Mouse (Mus musculus): ENCODE measurements around the gene Gtf2h1. TPM values are rescaled to one million over a fixed set of nuclear protein-coding genes. Genes with fewer than 3 reads are reported as not detected.

Gene Gtf2h1
- polyA plus RNA-seq, 1 experiment from 2014 or later, result 33.1 TPM

DNA sequence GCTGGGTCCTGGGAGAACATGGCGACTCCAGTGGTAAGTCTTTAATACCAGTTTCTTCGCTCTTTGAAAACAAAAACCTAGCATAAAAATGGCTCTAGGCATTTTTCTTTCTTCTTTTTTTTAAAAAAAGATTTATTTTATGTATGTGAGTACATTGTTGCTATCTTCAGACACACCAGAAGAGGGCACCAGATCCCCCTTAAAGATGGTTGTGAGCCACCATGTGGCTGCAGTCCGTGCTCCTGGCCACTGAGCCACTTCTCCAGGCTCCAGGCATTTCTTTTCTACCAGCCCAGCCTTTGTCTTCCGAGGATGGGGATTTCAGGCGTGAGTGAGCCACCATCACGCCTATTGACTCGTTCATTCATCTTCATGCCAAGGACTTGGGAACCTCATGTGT is 55.1 kb downstream of the Gtf2h1 start:
- Histone ChIP-seq H3K4me3 (no peak overlapping the region), H3K27ac (ENCODE audit: poor library complexity, severe bottlenecking) (no peak overlapping the region), H3K4me2 (no peak overlapping the region), H3K27me3 (replicated peaks) (no peaks in the 10 kb centered on the region), H3K9me3 (replicated peaks) (no peaks in the 10 kb centered on the region), H3K36me3 (peaks cover 84% of the 10 kb centered on the region), H3K4me1 (replicated peaks) (peaks cover 22% of the 10 kb centered on the region), H3K9ac (no peak overlapping the region)
- no peak for ATAC-seq (ENCODE audit: insufficient number of reproducible peaks, low FRiP score)
- 81% methylated on average over 7 of the region's 7 CpGs for WGBS

DNA sequence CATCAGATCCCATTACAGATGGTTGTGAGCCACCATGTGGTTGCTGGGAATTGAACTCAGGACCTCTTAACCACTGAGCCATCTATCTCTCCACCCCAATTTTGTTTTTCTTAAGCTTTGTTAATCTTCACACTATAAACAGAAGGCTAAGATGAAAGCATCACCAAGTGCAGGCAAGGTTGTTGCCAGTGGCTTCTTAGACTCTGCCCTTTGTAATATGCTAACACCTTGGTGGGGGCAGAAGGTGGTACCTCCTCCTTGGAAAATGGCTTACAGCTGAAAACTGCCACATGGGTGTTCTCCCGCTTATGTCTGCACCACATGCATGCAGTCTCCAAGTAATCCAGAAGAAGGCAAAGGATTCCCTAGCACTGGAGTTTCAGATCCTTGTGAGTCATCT is 56.8 kb downstream of the Gtf2h1 start:
- no peak for ATAC-seq (ENCODE audit: insufficient number of reproducible peaks, low FRiP score)
- Histone ChIP-seq H3K27me3 (replicated peaks) (no peaks in the 10 kb centered on the region), H3K4me3 (no peak overlapping the region), H3K9ac (no peak overlapping the region), H3K9me3 (replicated peaks) (no peaks in the 10 kb centered on the region), H3K27ac (ENCODE audit: poor library complexity, severe bottlenecking) (no peak overlapping the region), H3K36me3 (peaks cover 88% of the 10 kb centered on the region), H3K4me2 (no peak overlapping the region), H3K4me1 (replicated peaks) (peaks cover 14% of the 10 kb centered on the region)
- 83% methylated on average over 1 of the region's 1 CpGs for WGBS

DNA sequence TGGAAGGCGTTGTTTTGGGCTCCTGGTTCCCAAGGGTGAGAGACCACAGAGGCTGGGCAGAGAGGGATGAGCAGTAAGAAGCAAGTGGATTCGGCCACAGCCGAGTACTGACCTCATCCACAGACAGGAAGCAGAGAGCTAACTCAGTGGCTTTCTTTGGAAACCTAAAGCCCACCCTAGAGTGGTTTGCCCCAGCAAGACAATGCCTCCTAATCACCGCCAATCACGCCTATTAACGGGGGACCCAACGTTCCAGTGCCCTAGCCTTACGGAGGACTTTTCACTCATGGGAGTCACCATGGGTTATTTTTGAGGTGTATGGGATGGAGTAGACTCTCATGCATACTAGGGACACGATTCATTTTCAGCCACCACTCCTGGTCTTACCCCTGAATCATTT is 57.5 kb downstream of the Gtf2h1 start:
- Histone ChIP-seq H3K27ac (ENCODE audit: poor library complexity, severe bottlenecking) (no peak overlapping the region), H3K9me3 (replicated peaks) (no peaks in the 10 kb centered on the region), H3K4me3 (no peak overlapping the region), H3K4me2 (no peak overlapping the region), H3K4me1 (replicated peaks) (peaks cover 12% of the 10 kb centered on the region), H3K36me3 (peaks cover 83% of the 10 kb centered on the region), H3K9ac (no peak overlapping the region), H3K27me3 (replicated peaks) (no peaks in the 10 kb centered on the region)
- ATAC-seq (ENCODE audit: insufficient number of reproducible peaks, low FRiP score), result no peak
- 88% methylated on average over 9 of the region's 9 CpGs for WGBS

DNA sequence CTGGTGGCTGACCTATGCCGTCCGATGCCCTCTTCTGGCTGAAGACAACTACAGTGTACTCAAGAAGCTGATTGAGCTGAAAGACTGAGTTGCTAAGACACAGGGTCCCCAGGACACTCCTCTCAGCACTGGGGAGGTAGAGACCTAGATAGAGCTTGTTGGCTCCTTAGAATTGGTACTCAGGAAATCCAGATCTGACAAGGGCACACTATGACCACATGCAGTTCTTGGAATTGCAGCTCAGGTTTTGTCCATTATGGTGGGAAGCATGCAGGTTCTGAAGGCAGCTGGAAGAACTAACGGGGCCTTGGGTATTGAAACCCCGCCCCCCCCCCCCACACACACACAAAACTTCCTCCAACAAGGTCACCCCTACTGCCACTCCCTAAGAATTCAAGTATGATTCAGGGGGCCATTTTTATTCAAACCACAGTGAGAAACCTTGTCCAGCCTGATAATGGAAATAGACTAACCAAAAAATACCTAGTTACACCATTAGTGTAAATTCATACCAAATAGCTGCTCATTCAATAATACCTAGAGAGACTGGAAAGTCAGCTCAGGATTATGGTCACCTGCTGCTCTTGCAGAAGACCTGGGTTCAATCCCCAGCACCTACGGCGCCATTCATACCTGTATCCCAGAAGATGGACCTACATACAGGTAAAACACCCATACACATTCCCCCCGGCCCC is 60.1 kb downstream of the Gtf2h1 start:
- 69% methylated on average over 7 of the region's 7 CpGs for WGBS
- Histone ChIP-seq H3K4me3 (no peak overlapping the region), H3K36me3 (peaks cover 57% of the 10 kb centered on the region), H3K27ac (ENCODE audit: poor library complexity, severe bottlenecking) (no peak overlapping the region), H3K4me1 (replicated peaks) (0 out of 2 replicates have a peak, but pooled peaks cover 5% of the 10 kb centered on the region), H3K27me3 (replicated peaks) (no peaks in the 10 kb centered on the region), H3K9ac (no peak overlapping the region), H3K4me2 (no peak overlapping the region), H3K9me3 (replicated peaks) (no peaks in the 10 kb centered on the region)
- ATAC-seq (ENCODE audit: insufficient number of reproducible peaks, low FRiP score), result no peak

DNA sequence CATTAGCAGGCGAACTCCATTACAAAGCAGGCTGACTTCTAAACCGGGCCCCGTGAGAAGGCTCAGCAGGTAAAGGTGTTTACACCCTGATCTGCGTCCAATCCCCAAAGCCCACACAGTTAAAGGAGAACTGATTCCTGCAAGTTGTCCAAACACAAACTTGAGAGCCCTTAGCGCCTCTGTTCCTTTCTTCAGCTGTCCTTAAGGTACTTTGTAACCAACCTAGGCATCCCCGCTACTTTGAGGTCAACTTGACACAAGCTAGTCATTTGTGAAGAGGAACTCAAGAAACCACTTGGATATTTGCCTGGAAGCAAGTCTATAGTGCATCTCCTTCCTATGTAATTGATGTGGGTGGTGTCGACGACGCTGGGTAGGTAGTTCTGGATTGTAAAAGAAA is 61.5 kb downstream of the Gtf2h1 start:
- Histone ChIP-seq H3K4me3 (no peak overlapping the region), H3K9ac (no peak overlapping the region), H3K9me3 (replicated peaks) (no peaks in the 10 kb centered on the region), H3K27me3 (replicated peaks) (no peaks in the 10 kb centered on the region), H3K4me1 (replicated peaks) (no peaks in the 10 kb centered on the region), H3K36me3 (peaks cover 43% of the 10 kb centered on the region), H3K4me2 (no peak overlapping the region), H3K27ac (ENCODE audit: poor library complexity, severe bottlenecking) (no peak overlapping the region)
- ATAC-seq (ENCODE audit: insufficient number of reproducible peaks, low FRiP score), result no peak
- WGBS, result 75% methylated on average over 9 of the region's 9 CpGs

DNA sequence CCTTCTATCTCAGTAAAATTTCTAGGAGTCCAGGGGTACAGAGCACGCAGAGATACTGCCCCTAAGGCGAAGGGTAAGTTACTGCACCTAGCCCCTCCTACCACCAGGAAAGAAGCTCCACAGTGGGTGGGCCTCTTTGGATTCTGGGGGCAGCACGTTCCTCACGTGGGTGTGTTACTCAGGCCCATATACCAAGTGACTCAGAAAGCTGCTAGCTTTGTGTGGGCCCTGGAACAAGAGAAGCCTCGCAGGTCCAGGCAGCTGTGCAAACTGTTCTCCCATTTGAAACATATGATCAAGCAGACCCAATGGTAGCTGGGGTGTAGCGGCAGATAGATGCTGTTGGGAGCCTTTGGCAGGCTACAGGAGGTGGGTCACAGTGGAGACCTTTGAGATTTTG is 63.1 kb downstream of the Gtf2h1 start:
- Histone ChIP-seq H3K4me1 (replicated peaks) (no peaks in the 10 kb centered on the region), H3K27ac (ENCODE audit: poor library complexity, severe bottlenecking) (no peak overlapping the region), H3K9ac (no peak overlapping the region), H3K4me2 (no peak overlapping the region), H3K27me3 (replicated peaks) (no peaks in the 10 kb centered on the region), H3K4me3 (no peak overlapping the region), H3K36me3 (peaks cover 27% of the 10 kb centered on the region), H3K9me3 (replicated peaks) (no peaks in the 10 kb centered on the region)
- no peak for ATAC-seq (ENCODE audit: insufficient number of reproducible peaks, low FRiP score)
- 58% methylated on average over 6 of the region's 6 CpGs for WGBS

DNA sequence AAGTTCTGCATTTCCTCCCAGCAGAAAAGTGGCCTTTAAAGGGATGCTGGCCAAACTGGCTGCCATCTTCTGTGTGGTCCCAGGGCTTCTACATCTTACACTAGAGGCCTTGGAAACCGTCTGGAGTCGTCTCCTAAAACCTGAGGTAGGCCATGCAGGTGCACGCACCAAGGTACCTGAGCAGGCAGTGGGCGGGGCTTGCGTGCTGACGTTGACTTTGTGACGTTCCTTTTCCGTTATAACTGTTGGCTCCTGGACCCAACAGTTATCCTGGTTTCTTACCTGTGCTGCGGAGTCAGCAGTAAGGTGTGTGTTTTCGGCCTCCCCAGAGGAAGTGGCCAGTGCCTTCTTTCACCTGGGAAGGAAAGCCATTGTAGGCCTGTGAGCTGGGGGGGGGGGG is 65.1 kb downstream of the Gtf2h1 start, which contains the start of gene Ldhc:
TSS of gene Ldhc (plus strand) at position 208 of the 400 bp plus-strand sequence.
- ATAC-seq (ENCODE audit: insufficient number of reproducible peaks, low FRiP score), result no peak
- Histone ChIP-seq H3K27me3 (replicated peaks) (no peaks in the 10 kb centered on the region), H3K36me3 (peaks cover 8% of the 10 kb centered on the region), H3K4me2 (no peak within 1 kb of the TSS), H3K27ac (ENCODE audit: poor library complexity, severe bottlenecking) (no peak within 1 kb of the TSS), H3K4me1 (replicated peaks) (no peaks in the 10 kb centered on the region), H3K9me3 (replicated peaks) (no peaks in the 10 kb centered on the region), H3K4me3 (no peak within 1 kb of the TSS), H3K9ac (no peak within 1 kb of the TSS)
- WGBS, result 39% methylated on average over 10 of the region's 10 CpGs

DNA sequence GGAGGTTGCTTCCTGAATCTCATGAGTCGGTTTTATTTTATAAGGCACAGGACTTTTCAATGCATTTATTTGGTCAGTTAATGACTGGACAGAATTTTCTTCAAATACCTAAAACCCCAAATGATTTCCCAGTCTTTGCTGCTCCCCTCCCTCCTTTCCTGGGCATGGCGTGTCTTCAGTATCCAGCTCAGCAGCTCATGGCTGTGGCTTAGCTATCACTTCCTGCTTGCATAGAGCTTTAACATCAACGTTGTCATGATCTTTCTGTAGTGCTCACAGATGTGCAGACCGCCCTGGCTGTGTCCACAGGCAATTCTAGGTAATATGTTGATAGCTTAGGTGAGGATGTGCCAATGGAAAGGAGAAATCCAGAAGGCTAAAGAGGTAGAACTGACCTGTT is 76.1 kb downstream of the Gtf2h1 start:
- Histone ChIP-seq H3K4me3 (no peak overlapping the region), H3K4me1 (replicated peaks) (no peaks in the 10 kb centered on the region), H3K4me2 (no peak overlapping the region), H3K27ac (ENCODE audit: poor library complexity, severe bottlenecking) (no peak overlapping the region), H3K9me3 (replicated peaks) (no peaks in the 10 kb centered on the region), H3K27me3 (replicated peaks) (no peaks in the 10 kb centered on the region), H3K36me3 (no peaks in the 10 kb centered on the region), H3K9ac (no peak overlapping the region)
- no peak for ATAC-seq (ENCODE audit: insufficient number of reproducible peaks, low FRiP score)
- 60% methylated on average over 4 of the region's 4 CpGs for WGBS

Other genes with a start within 250 kb of the Gtf2h1 start
- gene Sergef, start 156.3 kb upstream of the Gtf2h1 start, polyA plus RNA-seq (2016; fragmentation: Nextera tagmentation; extraction: Ambion mirVana), result 9.8 and 11.3 TPM in 2 replicates
- not detected in 2 replicates for gene Tph1, start 123.6 kb upstream of the Gtf2h1 start, polyA plus RNA-seq (2016; fragmentation: Nextera tagmentation; extraction: Ambion mirVana)
- 16.2 and 16.5 TPM in 2 replicates for gene Saal1, start 85.4 kb upstream of the Gtf2h1 start, polyA plus RNA-seq (2016; fragmentation: Nextera tagmentation; extraction: Ambion mirVana)
- 0.20 TPM in 1 of 2 replicates, not detected in the other for gene Saa3, start 80.4 kb upstream of the Gtf2h1 start, polyA plus RNA-seq (2016; fragmentation: Nextera tagmentation; extraction: Ambion mirVana)
- not detected in 2 replicates for gene Saa4, start 63.5 kb upstream of the Gtf2h1 start, polyA plus RNA-seq (2016; fragmentation: Nextera tagmentation; extraction: Ambion mirVana)
- gene Saa1, start 53.1 kb upstream of the Gtf2h1 start, polyA plus RNA-seq (2016; fragmentation: Nextera tagmentation; extraction: Ambion mirVana), result not detected in 2 replicates
- not detected in 2 replicates for gene Saa2, start 44.3 kb upstream of the Gtf2h1 start, polyA plus RNA-seq (2016; fragmentation: Nextera tagmentation; extraction: Ambion mirVana)
- 16.4 and 17.4 TPM in 2 replicates for gene Hps5, start within 50 bp of the Gtf2h1 start, polyA plus RNA-seq (2016; fragmentation: Nextera tagmentation; extraction: Ambion mirVana)
- gene Ldha, start 45.4 kb downstream of the Gtf2h1 start, polyA plus RNA-seq (2016; fragmentation: Nextera tagmentation; extraction: Ambion mirVana), result 2,859 and 2,900 TPM in 2 replicates
- gene Ldhc, start 65.1 kb downstream of the Gtf2h1 start, polyA plus RNA-seq (2016; fragmentation: Nextera tagmentation; extraction: Ambion mirVana), result not detected in 2 replicates
- gene Tsg101, start 123.9 kb downstream of the Gtf2h1 start, polyA plus RNA-seq (2016; fragmentation: Nextera tagmentation; extraction: Ambion mirVana), result 185 and 190 TPM in 2 replicates
- 10.0 TPM in 2 replicates for gene Uevld, start 162.4 kb downstream of the Gtf2h1 start, polyA plus RNA-seq (2016; fragmentation: Nextera tagmentation; extraction: Ambion mirVana)
- not detected in 2 replicates for gene Gm9999, start 187.5 kb downstream of the Gtf2h1 start, polyA plus RNA-seq (2016; fragmentation: Nextera tagmentation; extraction: Ambion mirVana)
- 19.4 and 19.8 TPM in 2 replicates for gene Spty2d1, start 212.3 kb downstream of the Gtf2h1 start, polyA plus RNA-seq (2016; fragmentation: Nextera tagmentation; extraction: Ambion mirVana)

Measured in heart, embryonic 12.5 days (tissue).